Mouse (Mus musculus): ENCODE measurements around the gene Cfap97d1. TPM values are rescaled to one million over a fixed set of nuclear protein-coding genes. Genes with fewer than 3 reads are reported as not detected.

Cfap97d1 gene
- polyA plus RNA-seq, 1 experiment from 2014 or later, result not detected

- Histone ChIP-seq H3K9me3 (peaks cover 17% of the 10 kb centered on the region), H3K9ac (no peak within 1 kb of the TSS), H3K4me3 (replicated peaks) (no peak within 1 kb of the TSS), H3K4me2 (no peak within 1 kb of the TSS), H3K4me1 (no peaks in the 10 kb centered on the region), H3K36me3 (replicated peaks) (no peaks in the 10 kb centered on the region), H3K27me3 (0 out of 2 replicates have a peak, but pooled peaks cover 2% of the 10 kb centered on the region), H3K27ac (no peak within 1 kb of the TSS)
- WGBS, result 62% methylated on average over 5 of the region's 5 CpGs
- ATAC-seq (ENCODE audit: low FRiP score), result no peak
These were observed 57.4 kb downstream of the Cfap97d1 start, which contains the start of gene Cd300lg for GRCm38 (mm10) chr11:102041350-102041949. TSS of gene Cd300lg (plus strand) at chr11:102041509.

Other genes starting within 250 kb of the Cfap97d1 start
- gene Etv4, start 198.9 kb upstream of the Cfap97d1 start, polyA plus RNA-seq (2016; fragmentation: Nextera tagmentation; extraction: Ambion mirVana), result 4.7 and 7.0 TPM in 2 replicates
- gene Meox1, start 89.9 kb upstream of the Cfap97d1 start, polyA plus RNA-seq (2016; fragmentation: Nextera tagmentation; extraction: Ambion mirVana), result 0.17 and 0.60 TPM in 2 replicates
- gene Sost, start 17.3 kb upstream of the Cfap97d1 start, polyA plus RNA-seq (2016; fragmentation: Nextera tagmentation; extraction: Ambion mirVana), result 0.09 and 0.15 TPM in 2 replicates
- 9.0 and 9.8 TPM in 2 replicates for gene Dusp3, start 2.7 kb downstream of the Cfap97d1 start, polyA plus RNA-seq (2016; fragmentation: Nextera tagmentation; extraction: Ambion mirVana)
- gene Mpp3, start 44.2 kb downstream of the Cfap97d1 start, polyA plus RNA-seq (2016; fragmentation: Nextera tagmentation; extraction: Ambion mirVana), result 35.7 and 37.6 TPM in 2 replicates
- 0.17 and 0.23 TPM in 2 replicates for gene Cd300lg, start 57.2 kb downstream of the Cfap97d1 start, polyA plus RNA-seq (2016; fragmentation: Nextera tagmentation; extraction: Ambion mirVana)
- gene Mpp2, start 104.2 kb downstream of the Cfap97d1 start, polyA plus RNA-seq (2016; fragmentation: Nextera tagmentation; extraction: Ambion mirVana), result 24.9 and 27.9 TPM in 2 replicates
- not detected in 2 replicates for gene Ppy, start 117.0 kb downstream of the Cfap97d1 start, polyA plus RNA-seq (2016; fragmentation: Nextera tagmentation; extraction: Ambion mirVana)
- gene Pyy, start 123.6 kb downstream of the Cfap97d1 start, polyA plus RNA-seq (2016; fragmentation: Nextera tagmentation; extraction: Ambion mirVana), result not detected in 2 replicates
- not detected in 2 replicates for gene Nags, start 161.2 kb downstream of the Cfap97d1 start, polyA plus RNA-seq (2016; fragmentation: Nextera tagmentation; extraction: Ambion mirVana)
- gene Tmem101, start 172.1 kb downstream of the Cfap97d1 start, polyA plus RNA-seq (2016; fragmentation: Nextera tagmentation; extraction: Ambion mirVana), result 35.7 and 36.3 TPM in 2 replicates
- 136 and 139 TPM in 2 replicates for gene Lsm12, start 201.0 kb downstream of the Cfap97d1 start, polyA plus RNA-seq (2016; fragmentation: Nextera tagmentation; extraction: Ambion mirVana)
- gene G6pc3, start 205.3 kb downstream of the Cfap97d1 start, polyA plus RNA-seq (2016; fragmentation: Nextera tagmentation; extraction: Ambion mirVana), result 26.6 and 28.3 TPM in 2 replicates
- gene Hdac5, start 245.9 kb downstream of the Cfap97d1 start, polyA plus RNA-seq (2016; fragmentation: Nextera tagmentation; extraction: Ambion mirVana), result 68.8 and 70.6 TPM in 2 replicates